Mouse (Mus musculus) cortical plate, adult 2 months (tissue): ENCODE data around the gene 1700030J22Rik.
A peak's percentile ranks its signal among the peaks of the same experiment; 100 is the strongest.

Source experiments
- CTCF ChIP-seq: fragments of 200-500 bp; IDR thresholded peaks from 2 replicates; pipeline ENCODE4 v1.5.1; 2011; ENCODE audit warnings: mild to moderate bottlenecking, control low read depth, low read length; ENCODE audit not compliant: insufficient read depth; ENCODE audit errors: extremely low read depth
- POLR2A ChIP-seq: fragments of 200-500 bp; IDR thresholded peaks from 2 replicates; pipeline ENCODE4 v1.6.1; 2011; ENCODE audit warnings: mild to moderate bottlenecking, low read length, control low read depth; ENCODE audit not compliant: insufficient read depth; ENCODE audit errors: extremely low read depth

- TF ChIP-seq CTCF (no peak), POLR2A (0 out of 2 replicates have a peak, but pooled peaks have one; percentile 32)
Observed at GRCm38 (mm10) chr8:116943555-116944384, 35.0 kb downstream of the 1700030J22Rik start.
